Mouse (Mus musculus) embryonic facial prominence, embryonic 13.5 days (tissue): ENCODE results near the gene Micu1. TPM values are rescaled to one million over a fixed set of nuclear protein-coding genes. Genes with fewer than 3 reads are reported as not detected.

Experiments
- ATAC-seq: fragments of 200-750 bp; cut with Nextera tagmentation; 2 replicates; pipeline ENCODE4 v1.8.0; 2017; ENCODE audit warnings: low read depth; ENCODE audit not compliant: insufficient number of reproducible peaks, insufficient read depth, low FRiP score, low TSS enrichment
- H3K27ac ChIP-seq: fragments of 300-500 bp; sonication (generic); 2 replicates; pipeline ENCODE4 v1.5.1; 2015; ENCODE audit warnings: moderate library complexity, mild to moderate bottlenecking, inconsistent platforms
- H3K27me3 ChIP-seq: fragments of 300-500 bp; sonication (generic); 2 replicates; pipeline ENCODE4 v1.6.1; 2015; ENCODE audit warnings: mild to moderate bottlenecking, inconsistent platforms
- H3K36me3 ChIP-seq: fragments of 300-500 bp; sonication (generic); 2 replicates; pipeline ENCODE4 v1.6.1; 2015; ENCODE audit warnings: mild to moderate bottlenecking, inconsistent platforms
- H3K4me1 ChIP-seq: fragments of 300-500 bp; sonication (generic); 2 replicates; pipeline ENCODE4 v1.6.1; 2015; ENCODE audit warnings: inconsistent platforms
- H3K4me2 ChIP-seq: fragments of 300-500 bp; sonication (generic); 2 replicates; pipeline ENCODE4 v1.6.1; 2015; ENCODE audit warnings: moderate library complexity, mild to moderate bottlenecking, inconsistent platforms
- H3K4me3 ChIP-seq: fragments of 300-500 bp; sonication (generic); 2 replicates; pipeline ENCODE4 v1.5.1; 2015; ENCODE audit warnings: mild to moderate bottlenecking, inconsistent platforms
- H3K9ac ChIP-seq: fragments of 300-500 bp; sonication (generic); 2 replicates; pipeline ENCODE4 v1.6.1; 2015; ENCODE audit warnings: mild to moderate bottlenecking, inconsistent platforms
- H3K9me3 ChIP-seq: fragments of 300-500 bp; sonication (generic); 2 replicates; pipeline ENCODE4 v1.6.1; 2016; ENCODE audit warnings: inconsistent platforms
- WGBS: fragments of 180-500 bp; shearing (Covaris S2); methylation state at CpG from one replicate; pipeline ENCODE4 v1.1.7; 2015; ENCODE audit warnings: mixed read lengths; 5-methylcytosine and 5-hydroxymethylcytosine counted together
- polyA plus RNA-seq: library from polyadenylated mRNA; unstranded; fragments of >200 nt; fragmentation: Nextera tagmentation; extraction: Ambion mirVana; gene quantifications from 2 replicates; pipeline ENCODE4 v1.2.1, GENCODE M21; 2015

Gene Micu1
- polyA plus RNA-seq, 1 experiment from 2014 or later = 73.1 TPM

DNA sequence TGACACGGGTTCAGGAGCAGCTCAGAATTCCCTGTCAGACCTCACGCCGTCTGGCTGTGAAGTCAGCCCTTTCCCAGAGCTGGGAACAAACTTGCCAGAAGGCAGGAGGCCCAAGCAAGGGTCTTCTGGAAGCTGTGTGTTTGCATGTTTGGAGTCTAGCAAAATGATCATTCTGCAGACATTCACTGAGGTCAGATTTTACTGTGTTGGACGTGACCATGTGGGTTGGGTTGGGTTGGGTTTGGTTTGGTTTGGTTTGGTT, 197.8 kb downstream of the Micu1 start:
- no peak for ATAC-seq
- H3K4me3 ChIP-seq = peak overlapping the region; percentile 11; the same call in 1 of the 2 replicates

GRCm38 (mm10) chr10:59900939-59901338, 198.7 kb downstream of the Micu1 start:
- no peaks in the 10 kb centered on the region for H3K27me3 ChIP-seq
- no peaks in the 10 kb centered on the region for H3K9me3 ChIP-seq
- WGBS = 47% methylated on average over 4 of the region's 4 CpGs
- no peak overlapping the region for H3K4me2 ChIP-seq
- H3K36me3 ChIP-seq = peaks cover 24% of the 10 kb centered on the region
- H3K9ac ChIP-seq = no peak overlapping the region
- peak overlapping the region; percentile 99 for H3K27ac ChIP-seq
- H3K4me3 ChIP-seq = no peak overlapping the region
- peaks cover 69% of the 10 kb centered on the region for H3K4me1 ChIP-seq
- no peak for ATAC-seq

More for the DNA sequence above, 197.8 kb downstream of the Micu1 start:
- Histone ChIP-seq H3K9ac (peak overlapping the region; percentile 64; the same call in 1 of the 2 replicates), H3K4me1 (peaks cover 73% of the 10 kb centered on the region), H3K4me2 (peak overlapping the region; percentile 49), H3K27ac (peak overlapping the region; percentile 99), H3K9me3 (no peaks in the 10 kb centered on the region), H3K36me3 (peaks cover 32% of the 10 kb centered on the region), H3K27me3 (no peaks in the 10 kb centered on the region)
- WGBS = 27% methylated on average over 4 of the region's 4 CpGs

- no peaks in the 10 kb centered on the region for H3K9me3 ChIP-seq
- no peak for ATAC-seq
- H3K4me3 ChIP-seq = no peak overlapping the region
- H3K36me3 ChIP-seq = peaks cover 19% of the 10 kb centered on the region
- no peaks in the 10 kb centered on the region for H3K27me3 ChIP-seq
- H3K4me2 ChIP-seq = no peak overlapping the region
- H3K4me1 ChIP-seq = peaks cover 69% of the 10 kb centered on the region
- 74% methylated on average over 1 of the region's 1 CpGs for WGBS
- H3K9ac ChIP-seq = no peak overlapping the region
- 0 out of 2 replicates have a peak overlapping the region, but pooled peaks have one; percentile 66 for H3K27ac ChIP-seq
Measured at GRCm38 (mm10) chr10:59901463-59901862, 199.2 kb downstream of the Micu1 start.

DNA sequence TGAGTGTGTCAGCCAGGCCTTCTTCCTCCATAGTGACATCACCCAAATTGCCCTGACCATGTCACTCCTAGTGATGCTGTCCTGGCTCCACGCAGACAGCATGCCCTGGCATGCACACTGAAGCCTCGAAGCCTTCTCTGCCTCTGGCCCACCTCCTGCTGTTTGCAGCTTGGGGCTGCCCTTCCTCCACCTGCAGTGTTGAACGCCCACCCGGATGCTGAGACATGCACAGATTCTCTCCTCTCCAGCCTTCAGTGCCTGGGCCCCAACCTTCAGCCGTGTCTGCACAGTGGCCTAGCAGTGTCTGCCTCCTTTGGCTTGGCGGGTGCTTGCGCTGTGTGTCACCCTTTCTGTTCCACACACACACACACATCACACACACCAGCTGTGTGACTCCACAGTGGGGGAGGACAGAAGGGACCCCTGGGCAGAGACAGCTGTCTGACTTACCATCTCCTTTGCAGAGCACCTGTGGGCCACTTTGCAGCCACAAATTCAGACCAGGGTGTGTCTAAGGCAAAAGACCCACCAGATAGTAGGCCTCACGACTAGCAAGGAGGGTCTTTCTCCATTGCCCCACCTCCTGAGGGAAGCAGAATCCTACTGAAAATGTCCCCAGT, 199.8 kb downstream of the Micu1 start:
- H3K4me3 ChIP-seq = no peak overlapping the region
- no peaks in the 10 kb centered on the region for H3K9me3 ChIP-seq
- peaks cover 13% of the 10 kb centered on the region for H3K36me3 ChIP-seq
- peaks cover 64% of the 10 kb centered on the region for H3K4me1 ChIP-seq
- peak overlapping the region; percentile 0; the same call in 1 of the 2 replicates for H3K9ac ChIP-seq
- H3K27me3 ChIP-seq = no peaks in the 10 kb centered on the region
- no peak for ATAC-seq
- WGBS = 60% methylated on average over 8 of the region's 8 CpGs
- H3K27ac ChIP-seq = peak overlapping the region; percentile 66
- H3K4me2 ChIP-seq = no peak overlapping the region

DNA sequence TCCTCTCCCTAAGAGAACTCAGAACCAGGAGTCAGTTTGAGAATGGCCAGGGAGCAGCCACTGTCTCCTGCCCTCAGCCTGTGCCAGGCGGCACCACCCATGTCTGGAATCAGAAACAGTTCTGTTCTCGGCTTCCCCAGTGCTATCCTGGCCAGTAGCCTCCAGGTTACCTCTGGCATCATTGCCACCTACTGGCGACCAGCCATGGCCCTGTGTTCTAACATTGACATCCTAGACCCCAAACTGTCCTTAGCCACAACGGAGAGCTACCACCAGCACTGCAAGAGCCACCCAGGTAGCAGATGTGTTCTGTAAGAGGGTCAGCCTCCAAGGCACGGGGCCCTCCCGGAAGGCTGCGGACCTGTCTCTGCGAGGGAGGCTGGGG, 200.3 kb downstream of the Micu1 start:
- no peak overlapping the region for H3K4me3 ChIP-seq
- H3K4me2 ChIP-seq = no peak overlapping the region
- H3K9ac ChIP-seq = peak overlapping the region; percentile 7; the same call in 1 of the 2 replicates
- no peak for ATAC-seq
- no peaks in the 10 kb centered on the region for H3K27me3 ChIP-seq
- H3K36me3 ChIP-seq = peaks cover 8% of the 10 kb centered on the region
- H3K27ac ChIP-seq = peak overlapping the region; percentile 66
- H3K4me1 ChIP-seq = peaks cover 64% of the 10 kb centered on the region
- no peaks in the 10 kb centered on the region for H3K9me3 ChIP-seq
- 58% methylated on average over 8 of the region's 8 CpGs for WGBS

DNA sequence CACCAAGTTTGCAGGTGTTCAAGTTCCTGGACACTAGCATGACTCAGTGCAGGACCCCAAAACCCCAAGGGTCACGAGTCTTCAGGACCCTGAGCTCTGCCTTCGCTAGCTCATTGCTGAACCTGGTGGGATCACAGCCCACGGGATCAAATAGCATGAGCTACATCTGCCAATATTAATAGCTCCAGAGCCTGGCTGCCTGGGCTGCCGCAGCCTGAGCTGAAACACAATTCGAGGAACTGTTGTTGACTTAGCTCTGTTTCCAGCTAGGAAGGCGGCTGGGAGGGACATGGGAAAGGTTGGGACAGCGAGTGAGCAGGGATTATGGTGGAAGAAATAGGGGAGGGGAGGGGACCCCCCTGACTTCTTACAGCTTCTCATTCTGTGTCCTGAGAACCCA, 200.9 kb downstream of the Micu1 start:
- no peak for ATAC-seq
- H3K9me3 ChIP-seq = no peaks in the 10 kb centered on the region
- H3K27ac ChIP-seq = peak overlapping the region; percentile 66
- no peaks in the 10 kb centered on the region for H3K27me3 ChIP-seq
- peak overlapping the region; percentile 7; the same call in 1 of the 2 replicates for H3K9ac ChIP-seq
- 31% methylated on average over 7 of the region's 7 CpGs for WGBS
- no peak overlapping the region for H3K4me3 ChIP-seq
- peaks cover 65% of the 10 kb centered on the region for H3K4me1 ChIP-seq
- H3K36me3 ChIP-seq = peaks cover 3% of the 10 kb centered on the region; the same call in 1 of the 2 replicates
- H3K4me2 ChIP-seq = no peak overlapping the region

GRCm38 (mm10) chr10:59907080-59907609, 204.9 kb downstream of the Micu1 start:
- 51% methylated on average over 3 of the region's 3 CpGs for WGBS
- H3K4me2 ChIP-seq = no peak overlapping the region
- H3K27me3 ChIP-seq = no peaks in the 10 kb centered on the region
- peak overlapping the region; percentile 83 for H3K27ac ChIP-seq
- no peaks in the 10 kb centered on the region for H3K36me3 ChIP-seq
- H3K4me1 ChIP-seq = peaks cover 58% of the 10 kb centered on the region
- no peaks in the 10 kb centered on the region for H3K9me3 ChIP-seq
- no peak overlapping the region for H3K4me3 ChIP-seq
- H3K9ac ChIP-seq = no peak overlapping the region
- ATAC-seq = no peak

- peaks cover 57% of the 10 kb centered on the region for H3K4me1 ChIP-seq
- H3K4me2 ChIP-seq = peak overlapping the region; percentile 14; the same call in 1 of the 2 replicates
- no peaks in the 10 kb centered on the region for H3K36me3 ChIP-seq
- 25% methylated on average over 7 of the region's 7 CpGs for WGBS
- no peaks in the 10 kb centered on the region for H3K27me3 ChIP-seq
- no peak for ATAC-seq
- H3K9me3 ChIP-seq = no peaks in the 10 kb centered on the region
- H3K27ac ChIP-seq = peak overlapping the region; percentile 83
- H3K9ac ChIP-seq = no peak overlapping the region
- H3K4me3 ChIP-seq = no peak overlapping the region
Measured at GRCm38 (mm10) chr10:59907695-59908299, 205.5 kb downstream of the Micu1 start.

- no peak overlapping the region for H3K4me3 ChIP-seq
- H3K27me3 ChIP-seq = no peaks in the 10 kb centered on the region
- WGBS = 51% methylated on average over 7 of the region's 7 CpGs
- no peaks in the 10 kb centered on the region for H3K36me3 ChIP-seq
- H3K9ac ChIP-seq = no peak overlapping the region
- no peaks in the 10 kb centered on the region for H3K9me3 ChIP-seq
- peak overlapping the region; percentile 83 for H3K27ac ChIP-seq
- peaks cover 53% of the 10 kb centered on the region for H3K4me1 ChIP-seq
- no peak for ATAC-seq
- H3K4me2 ChIP-seq = peak overlapping the region; percentile 44
Measured at GRCm38 (mm10) chr10:59908776-59909315, 206.6 kb downstream of the Micu1 start.

GRCm38 (mm10) chr10:59909357-59909847, 207.1 kb downstream of the Micu1 start:
- Histone ChIP-seq H3K9ac (no peak overlapping the region), H3K27me3 (no peaks in the 10 kb centered on the region), H3K4me1 (peaks cover 53% of the 10 kb centered on the region), H3K27ac (peak overlapping the region; percentile 83), H3K4me3 (no peak overlapping the region), H3K9me3 (no peaks in the 10 kb centered on the region), H3K36me3 (no peaks in the 10 kb centered on the region), H3K4me2 (peak overlapping the region; percentile 44)
- no peak for ATAC-seq
- WGBS = 4% methylated on average over 14 of the region's 14 CpGs

GRCm38 (mm10) chr10:59911091-59911490, 208.8 kb downstream of the Micu1 start:
- Histone ChIP-seq H3K27me3 (no peaks in the 10 kb centered on the region), H3K4me1 (peaks cover 58% of the 10 kb centered on the region), H3K9me3 (no peaks in the 10 kb centered on the region), H3K4me2 (peak overlapping the region; percentile 51), H3K9ac (peak overlapping the region; percentile 56; the same call in 1 of the 2 replicates), H3K27ac (no peak overlapping the region), H3K4me3 (no peak overlapping the region), H3K36me3 (no peaks in the 10 kb centered on the region)
- 19% methylated on average over 6 of the region's 6 CpGs for WGBS
- ATAC-seq = no peak
